Mouse (Mus musculus) adrenal gland, postnatal 10 days (tissue): ENCODE measurements at regions not wholly inside any gene's neighbourhood (a gene's known extent, or its start where the extent isn't known, plus 50 kb on each side); places are given as distances from the start of the nearest gene placed in this dataset.
A peak's percentile ranks its signal among the peaks of the same experiment; 100 is the strongest.

Experiments used
- DNase-seq: peaks from one replicate; pipeline ENCODE4 v3.0.0; 2021; ENCODE audit warnings: mixed read lengths

GRCm38 (mm10) chr14:120146908-120147770, 104.9 kb upstream of the Oxgr1 start:
- no peak for DNase-seq

GRCm38 (mm10) chr14:120148803-120149202, 106.6 kb upstream of the Oxgr1 start:
- DNase-seq, result no peak

GRCm38 (mm10) chr14:120149341-120149741, 107.1 kb upstream of the Oxgr1 start:
- no peak for DNase-seq

GRCm38 (mm10) chr14:120150589-120150988, 108.4 kb upstream of the Oxgr1 start:
- no peak for DNase-seq

GRCm38 (mm10) chr14:120154413-120154812, 112.2 kb upstream of the Oxgr1 start:
- no peak for DNase-seq

- no peak for DNase-seq
These were observed 111.3 kb upstream of the Mbnl2 start for GRCm38 (mm10) chr14:120164184-120164583.

- DNase-seq, result peak; percentile 9
These were observed 109.9 kb upstream of the Mbnl2 start for GRCm38 (mm10) chr14:120165496-120166045.

GRCm38 (mm10) chr14:120170733-120171132, 104.7 kb upstream of the Mbnl2 start:
- DNase-seq, result no peak

- DNase-seq, result no peak
These were observed 103.4 kb upstream of the Mbnl2 start for GRCm38 (mm10) chr14:120172058-120172457.

- DNase-seq, result no peak
These were observed 102.6 kb upstream of the Mbnl2 start for GRCm38 (mm10) chr14:120172844-120173243.

- no peak for DNase-seq
These were observed 100.9 kb upstream of the Mbnl2 start for GRCm38 (mm10) chr14:120174615-120175014.

- no peak for DNase-seq
These were observed 80.3 kb upstream of the Mbnl2 start for GRCm38 (mm10) chr14:120195218-120195617.

GRCm38 (mm10) chr14:120211741-120212140, 63.7 kb upstream of the Mbnl2 start:
- peak; percentile 7 for DNase-seq

- no peak for DNase-seq
These were observed 62.8 kb upstream of the Mbnl2 start for GRCm38 (mm10) chr14:120212626-120213025.

- no peak for DNase-seq
These were observed 56.2 kb upstream of the Mbnl2 start for GRCm38 (mm10) chr14:120219224-120219623.

GRCm38 (mm10) chr14:120223528-120224201, 51.8 kb upstream of the Mbnl2 start:
- no peak for DNase-seq

- no peak for DNase-seq
These were observed 51.1 kb upstream of the Mbnl2 start for GRCm38 (mm10) chr14:120224202-120224846.

- no peak for DNase-seq
These were observed 49.8 kb upstream of the Mbnl2 start for GRCm38 (mm10) chr14:120225657-120226056.
